Mouse (Mus musculus) thymus, postnatal 10 days (tissue): ENCODE data around the gene Defb36.

ENCODE experiments used
- DNase-seq, 2 experiments: peaks; one replicate each; pipeline ENCODE4 v3.0.0; 2021; ENCODE audit warnings: low spot score in 2 of 2

Gene Defb36

GRCm38 (mm10) chr2:152604057-152604456, at the start of gene Defb36:
Gene Defb36, plus strand, starts transcription at chr2:152604327.
- DNase-seq, result peak in 1 of 2 experiments; percentile 15

GRCm38 (mm10) chr2:152556655-152557054, 47.5 kb upstream of the Defb36 start:
- DNase-seq, result no peak

GRCm38 (mm10) chr2:152569038-152569437, 35.1 kb upstream of the Defb36 start, which contains the start of gene Gm17416:
Gene Gm17416, plus strand, starts transcription at chr2:152569338.
- no peak for DNase-seq

GRCm38 (mm10) chr2:152569881-152570280, 34.2 kb upstream of the Defb36 start:
- DNase-seq, result no peak

- no peak for DNase-seq
Measured at GRCm38 (mm10) chr2:152570313-152570712, 33.8 kb upstream of the Defb36 start.

- DNase-seq, result peak in 1 of 2 experiments; percentile 21
Measured at GRCm38 (mm10) chr2:152572114-152572794, 31.9 kb upstream of the Defb36 start, which contains the start of gene Defb21. Gene Defb21, plus strand, starts transcription at chr2:152572744.

- no peak for DNase-seq
Measured at GRCm38 (mm10) chr2:152573484-152573883, 30.6 kb upstream of the Defb36 start.

- no peak for DNase-seq
Measured at GRCm38 (mm10) chr2:152580107-152580506, 24.0 kb upstream of the Defb36 start, which contains the start of gene Defb19. Gene Defb19, minus strand, starts transcription at chr2:152580312.

- no peak for DNase-seq
Measured at GRCm38 (mm10) chr2:152580612-152581011, 23.5 kb upstream of the Defb36 start.

- no peak for DNase-seq
Measured at GRCm38 (mm10) chr2:152586926-152587560, 17.1 kb upstream of the Defb36 start.

GRCm38 (mm10) chr2:152588450-152588849, 15.7 kb upstream of the Defb36 start:
- no peak for DNase-seq

- DNase-seq, result no peak
Measured at GRCm38 (mm10) chr2:152589021-152589420, 15.1 kb upstream of the Defb36 start.

GRCm38 (mm10) chr2:152599299-152599698, 4.8 kb upstream of the Defb36 start, which contains the start of gene Defb45:
Gene Defb45, minus strand, starts transcription at chr2:152599399.
- no peak for DNase-seq

- no peak for DNase-seq
Measured at GRCm38 (mm10) chr2:152600076-152600475, 4.1 kb upstream of the Defb36 start.

GRCm38 (mm10) chr2:152601275-152601960, 2.7 kb upstream of the Defb36 start:
- DNase-seq, result no peak

- DNase-seq, result no peak
Measured at GRCm38 (mm10) chr2:152607746-152608145, 3.6 kb downstream of the Defb36 start.

- DNase-seq, result no peak
Measured at GRCm38 (mm10) chr2:152608719-152609118, 4.6 kb downstream of the Defb36 start.

GRCm38 (mm10) chr2:152612193-152612592, 8.1 kb downstream of the Defb36 start:
- no peak for DNase-seq

GRCm38 (mm10) chr2:152615563-152615962, 11.4 kb downstream of the Defb36 start:
- DNase-seq, result peak in 1 of 2 experiments; percentile 61

- no peak for DNase-seq
Measured at GRCm38 (mm10) chr2:152616470-152616869, 12.3 kb downstream of the Defb36 start.

GRCm38 (mm10) chr2:152617374-152617773, 13.2 kb downstream of the Defb36 start:
- DNase-seq, result peak in 1 of 2 experiments; percentile 42

GRCm38 (mm10) chr2:152620367-152621134, 16.4 kb downstream of the Defb36 start:
- DNase-seq, result no peak
